Mouse (Mus musculus): ENCODE measurements at regions not wholly inside any gene's neighbourhood (a gene's known extent, or its start where the extent isn't known, plus 50 kb on each side); places are given as distances from the start of the nearest gene placed in this dataset.

- H3K4me1 ChIP-seq (replicated peaks; ENCODE audit: control insufficient read depth, insufficient read depth, low read length) = no peaks in the 10 kb centered on the region
- no peak for DNase-seq (ENCODE audit: low spot score)
- ATAC-seq (ENCODE audit: low FRiP score) = no peak
- H3K27ac ChIP-seq (ENCODE audit: low read depth, low read length) = no peak overlapping the region
- no peaks in the 10 kb centered on the region for H3K9me3 ChIP-seq (ENCODE audit: control insufficient read depth, low read length)
- 0 out of 2 replicates have a peak, but pooled peaks cover under 1% of the 10 kb centered on the region for H3K27me3 ChIP-seq (ENCODE audit: control insufficient read depth, insufficient read depth, low read length)
- H3K4me2 ChIP-seq (replicated peaks; ENCODE audit: low read depth, low read length) = no peak overlapping the region
- no peak overlapping the region for H3K9ac ChIP-seq (ENCODE audit: low read depth, low read length)
- H3K4me3 ChIP-seq (ENCODE audit: low read depth, low read length) = no peak overlapping the region
- 59% methylated on average over 1 of the region's 1 CpGs for WGBS
- H3K36me3 ChIP-seq (ENCODE audit: control insufficient read depth, insufficient read depth, low read length) = no peaks in the 10 kb centered on the region
These were observed 112.8 kb upstream of the Smim23 start for GRCm38 (mm10) chr11:32937167-32937566.

DNA sequence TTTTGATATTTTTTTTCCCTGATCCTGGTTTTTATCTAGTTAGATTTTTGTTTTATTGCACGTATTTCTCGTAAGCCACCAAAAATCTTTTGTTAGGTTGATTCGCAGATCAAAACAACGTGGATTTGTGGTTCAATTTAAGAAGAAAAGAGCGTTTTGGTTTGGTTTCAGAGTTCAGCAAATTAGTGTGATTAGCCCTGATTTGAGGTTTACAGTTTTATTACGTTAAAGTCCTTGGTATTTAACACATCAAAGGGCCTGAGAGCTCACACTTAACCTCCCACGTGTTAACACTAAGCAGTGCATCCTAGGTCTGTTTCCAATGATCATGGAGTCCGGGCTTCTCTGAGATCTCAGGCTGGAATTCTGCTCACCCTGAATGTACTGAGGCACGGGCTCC, 107.5 kb upstream of the Smim23 start:
- Histone ChIP-seq H3K36me3 (ENCODE audit: control insufficient read depth, insufficient read depth, low read length) (no peaks in the 10 kb centered on the region), H3K27me3 (ENCODE audit: control insufficient read depth, insufficient read depth, low read length) (no peaks in the 10 kb centered on the region; the same call in 1 of the 2 replicates), H3K4me2 (replicated peaks; ENCODE audit: low read depth, low read length) (no peak overlapping the region), H3K9me3 (ENCODE audit: control insufficient read depth, low read length) (no peaks in the 10 kb centered on the region), H3K27ac (ENCODE audit: low read depth, low read length) (no peak overlapping the region), H3K4me3 (ENCODE audit: low read depth, low read length) (no peak overlapping the region), H3K9ac (ENCODE audit: low read depth, low read length) (no peak overlapping the region), H3K4me1 (replicated peaks; ENCODE audit: control insufficient read depth, insufficient read depth, low read length) (no peaks in the 10 kb centered on the region)
- no peak for ATAC-seq (ENCODE audit: low FRiP score)
- DNase-seq (ENCODE audit: low spot score) = no peak
- 65% methylated on average over 9 of the region's 9 CpGs for WGBS

- Histone ChIP-seq H3K4me2 (replicated peaks; ENCODE audit: low read depth, low read length) (no peak overlapping the region), H3K36me3 (ENCODE audit: control insufficient read depth, insufficient read depth, low read length) (no peaks in the 10 kb centered on the region), H3K9ac (ENCODE audit: low read depth, low read length) (no peak overlapping the region), H3K27me3 (ENCODE audit: control insufficient read depth, insufficient read depth, low read length) (no peaks in the 10 kb centered on the region; the same call in 1 of the 2 replicates), H3K9me3 (ENCODE audit: control insufficient read depth, low read length) (no peaks in the 10 kb centered on the region), H3K27ac (ENCODE audit: low read depth, low read length) (no peak overlapping the region), H3K4me3 (ENCODE audit: low read depth, low read length) (no peak overlapping the region), H3K4me1 (replicated peaks; ENCODE audit: control insufficient read depth, insufficient read depth, low read length) (no peaks in the 10 kb centered on the region)
- WGBS = 17% methylated on average over 14 of the region's 14 CpGs
- DNase-seq (ENCODE audit: low spot score) = peak; percentile 38
- peak; percentile 38; the same call in 1 of the 2 replicates for ATAC-seq (ENCODE audit: low FRiP score)
These were observed 106.6 kb upstream of the Smim23 start for GRCm38 (mm10) chr11:32931018-32931417.

DNA sequence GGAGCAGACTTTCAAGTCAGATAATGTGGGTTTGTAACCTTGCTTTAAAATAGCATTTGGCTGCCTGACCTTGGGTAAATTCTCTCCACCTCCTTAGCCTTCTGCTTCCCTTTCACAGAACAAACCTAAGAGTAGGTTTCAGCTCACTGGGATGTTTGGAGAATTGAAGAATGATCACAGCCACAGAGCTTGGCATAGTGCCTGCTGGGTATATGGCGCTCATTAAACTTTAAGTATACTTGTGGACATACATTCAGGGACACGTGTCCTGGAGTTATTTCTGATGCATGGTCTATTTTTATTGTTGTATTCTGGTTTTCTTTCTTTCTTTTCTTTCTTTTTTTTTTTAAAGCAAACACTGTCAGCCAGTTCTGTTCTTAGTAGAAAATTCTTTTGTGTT, 104.4 kb upstream of the Smim23 start:
- 79% methylated on average over 2 of the region's 2 CpGs for WGBS
- ATAC-seq (ENCODE audit: low FRiP score) = no peak

DNA sequence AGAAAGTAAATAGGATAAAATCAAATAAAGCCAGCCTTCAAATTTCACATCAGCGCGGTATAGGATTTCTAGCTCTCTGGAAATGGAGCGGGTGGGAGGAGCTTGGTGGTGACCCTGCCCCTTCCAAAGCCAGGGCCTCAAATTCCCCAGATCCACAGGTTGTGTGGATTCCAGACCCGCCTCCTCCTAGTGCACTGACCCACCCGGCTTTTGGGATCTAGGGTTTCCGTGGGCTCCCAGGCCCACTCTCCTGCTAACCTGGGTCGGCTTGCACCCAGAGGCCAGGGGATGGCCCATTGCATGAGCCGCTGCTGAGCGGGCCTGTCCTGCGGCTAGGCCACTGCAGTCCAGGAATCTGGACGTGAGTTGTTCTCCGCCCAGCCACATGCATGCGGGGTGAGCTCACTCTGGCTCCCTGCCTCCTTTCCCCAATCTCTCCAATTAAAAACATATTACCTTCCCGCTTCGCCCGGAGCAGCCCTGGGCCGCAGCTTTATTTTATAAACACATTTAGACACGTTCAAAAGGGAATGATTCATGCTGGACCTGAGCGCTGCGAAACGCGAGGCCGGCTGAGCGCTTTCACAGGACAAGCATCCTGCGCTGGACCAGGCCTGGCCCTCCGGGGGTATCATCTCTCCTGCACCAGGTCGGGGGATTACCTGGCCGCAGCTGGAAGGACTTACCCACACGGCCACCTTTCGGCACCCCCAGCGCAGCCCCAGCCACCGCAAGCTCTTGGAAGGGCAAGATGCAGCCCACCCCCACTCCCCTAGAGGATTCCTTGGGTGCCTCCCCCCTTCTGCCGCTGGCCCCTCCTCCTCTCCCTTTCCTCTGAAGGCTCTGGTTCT, 101.2 kb upstream of the Smim23 start:
- Histone ChIP-seq H3K9ac (ENCODE audit: low read depth, low read length) (peak overlapping the region; percentile 19; the same call in 1 of the 2 replicates), H3K27ac (ENCODE audit: low read depth, low read length) (no peak overlapping the region), H3K9me3 (ENCODE audit: control insufficient read depth, low read length) (no peaks in the 10 kb centered on the region)

More for the DNA sequence above, 104.4 kb upstream of the Smim23 start:
- no peaks in the 10 kb centered on the region for H3K9me3 ChIP-seq (ENCODE audit: control insufficient read depth, low read length)
- no peak overlapping the region for H3K27ac ChIP-seq (ENCODE audit: low read depth, low read length)
- no peak for DNase-seq (ENCODE audit: low spot score)
- no peak overlapping the region for H3K4me3 ChIP-seq (ENCODE audit: low read depth, low read length)
- no peaks in the 10 kb centered on the region for H3K36me3 ChIP-seq (ENCODE audit: control insufficient read depth, insufficient read depth, low read length)
- no peaks in the 10 kb centered on the region for H3K4me1 ChIP-seq (replicated peaks; ENCODE audit: control insufficient read depth, insufficient read depth, low read length)
- H3K27me3 ChIP-seq (ENCODE audit: control insufficient read depth, insufficient read depth, low read length) = no peaks in the 10 kb centered on the region; the same call in 1 of the 2 replicates
- H3K4me2 ChIP-seq (replicated peaks; ENCODE audit: low read depth, low read length) = no peak overlapping the region
- H3K9ac ChIP-seq (ENCODE audit: low read depth, low read length) = no peak overlapping the region

DNA sequence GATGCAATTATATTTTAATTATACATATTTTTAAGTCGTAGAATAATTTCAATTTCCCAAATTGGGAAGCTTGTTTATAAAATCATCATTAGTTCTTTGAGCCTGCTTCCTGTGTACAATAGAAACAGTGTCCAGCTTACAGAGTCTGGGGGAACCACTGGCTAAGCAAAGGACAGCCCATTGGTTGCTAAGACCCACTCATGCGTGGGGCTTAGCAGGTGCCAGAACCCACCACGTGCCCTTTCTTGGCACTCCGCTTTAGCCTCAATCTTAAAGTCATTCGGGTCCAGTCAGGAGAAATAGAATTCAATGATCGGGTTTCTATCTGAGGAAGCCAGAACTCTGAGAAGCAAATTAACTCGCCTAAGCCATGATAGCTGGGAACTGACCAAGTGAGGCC, 100.5 kb upstream of the Smim23 start:
- DNase-seq (ENCODE audit: low spot score) = no peak
- H3K4me3 ChIP-seq (ENCODE audit: low read depth, low read length) = no peak overlapping the region
- no peaks in the 10 kb centered on the region for H3K4me1 ChIP-seq (replicated peaks; ENCODE audit: control insufficient read depth, insufficient read depth, low read length)
- H3K27ac ChIP-seq (ENCODE audit: low read depth, low read length) = no peak overlapping the region
- 72% methylated on average over 7 of the region's 7 CpGs for WGBS
- no peak overlapping the region for H3K4me2 ChIP-seq (replicated peaks; ENCODE audit: low read depth, low read length)
- no peak for ATAC-seq (ENCODE audit: low FRiP score)
- no peaks in the 10 kb centered on the region for H3K36me3 ChIP-seq (ENCODE audit: control insufficient read depth, insufficient read depth, low read length)
- no peak overlapping the region for H3K9ac ChIP-seq (ENCODE audit: low read depth, low read length)
- H3K27me3 ChIP-seq (ENCODE audit: control insufficient read depth, insufficient read depth, low read length) = no peaks in the 10 kb centered on the region; the same call in 1 of the 2 replicates
- H3K9me3 ChIP-seq (ENCODE audit: control insufficient read depth, low read length) = no peaks in the 10 kb centered on the region

More for the DNA sequence above, 101.2 kb upstream of the Smim23 start:
- H3K4me1 ChIP-seq (replicated peaks; ENCODE audit: control insufficient read depth, insufficient read depth, low read length) = no peaks in the 10 kb centered on the region
- peak overlapping the region; percentile 37 for H3K4me2 ChIP-seq (replicated peaks; ENCODE audit: low read depth, low read length)
- no peaks in the 10 kb centered on the region for H3K36me3 ChIP-seq (ENCODE audit: control insufficient read depth, insufficient read depth, low read length)
- WGBS = 6% methylated on average over 33 of the region's 33 CpGs
- peak; percentile 54 for DNase-seq (ENCODE audit: low spot score)
- peak; percentile 53; the same call in 1 of the 2 replicates for ATAC-seq (ENCODE audit: low FRiP score)
- H3K27me3 ChIP-seq (ENCODE audit: control insufficient read depth, insufficient read depth, low read length) = no peaks in the 10 kb centered on the region; the same call in 1 of the 2 replicates
- H3K4me3 ChIP-seq (ENCODE audit: low read depth, low read length) = 0 out of 2 replicates have a peak overlapping the region, but pooled peaks have one; percentile 1

DNA sequence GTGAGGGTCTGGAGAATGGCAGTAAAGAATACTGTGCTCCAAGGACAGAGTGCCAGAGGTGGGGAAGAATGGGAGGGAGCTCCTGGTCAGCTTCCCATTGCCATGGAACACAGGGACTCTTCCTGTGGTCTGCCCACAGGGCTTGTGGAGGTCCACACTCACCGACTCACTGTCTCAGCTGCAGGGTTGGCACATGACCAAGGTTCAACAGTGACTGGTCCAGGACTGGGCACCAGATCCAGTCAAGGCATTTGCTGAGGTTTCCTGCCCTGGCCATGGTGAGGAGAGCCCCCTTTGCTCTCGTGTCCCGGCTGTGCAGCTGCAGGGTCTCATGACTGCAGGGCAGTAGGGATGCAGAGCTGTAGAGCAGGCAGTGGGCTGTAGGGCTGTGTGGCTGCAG, 88.7 kb upstream of the Smim23 start:
- Histone ChIP-seq H3K27ac (ENCODE audit: low read depth, low read length) (no peak overlapping the region), H3K4me2 (replicated peaks; ENCODE audit: low read depth, low read length) (no peak overlapping the region), H3K4me1 (replicated peaks; ENCODE audit: control insufficient read depth, insufficient read depth, low read length) (no peaks in the 10 kb centered on the region), H3K4me3 (ENCODE audit: low read depth, low read length) (no peak overlapping the region), H3K9me3 (ENCODE audit: control insufficient read depth, low read length) (no peaks in the 10 kb centered on the region), H3K27me3 (ENCODE audit: control insufficient read depth, insufficient read depth, low read length) (no peaks in the 10 kb centered on the region), H3K9ac (ENCODE audit: low read depth, low read length) (no peak overlapping the region), H3K36me3 (ENCODE audit: control insufficient read depth, insufficient read depth, low read length) (no peaks in the 10 kb centered on the region)
- 79% methylated on average over 3 of the region's 3 CpGs for WGBS
- DNase-seq (ENCODE audit: low spot score) (no peak), ATAC-seq (ENCODE audit: low FRiP score) (no peak)

- Histone ChIP-seq H3K9me3 (ENCODE audit: control insufficient read depth, low read length) (no peaks in the 10 kb centered on the region), H3K9ac (ENCODE audit: low read depth, low read length) (no peak overlapping the region), H3K4me3 (ENCODE audit: low read depth, low read length) (no peak overlapping the region), H3K4me2 (replicated peaks; ENCODE audit: low read depth, low read length) (no peak overlapping the region), H3K27me3 (ENCODE audit: control insufficient read depth, insufficient read depth, low read length) (no peaks in the 10 kb centered on the region), H3K36me3 (ENCODE audit: control insufficient read depth, insufficient read depth, low read length) (no peaks in the 10 kb centered on the region), H3K27ac (ENCODE audit: low read depth, low read length) (no peak overlapping the region), H3K4me1 (replicated peaks; ENCODE audit: control insufficient read depth, insufficient read depth, low read length) (no peaks in the 10 kb centered on the region)
- no peak for DNase-seq (ENCODE audit: low spot score)
- WGBS = 90% methylated on average over 4 of the region's 4 CpGs
- no peak for ATAC-seq (ENCODE audit: low FRiP score)
These were observed 87.4 kb upstream of the Smim23 start for GRCm38 (mm10) chr11:32911791-32912190.

All from hindbrain, embryonic 11.5 days (tissue).